Mouse (Mus musculus): ENCODE results near the gene Slc25a21.

- no peak for TF ChIP-seq CTCF (IDR thresholded peaks at IDR 0.05; ENCODE audit: extremely low read depth, insufficient read depth, low read length)
- no peak for TF ChIP-seq POLR2A (IDR thresholded peaks at IDR 0.05; ENCODE audit: extremely low read depth, insufficient read depth, low read length)
Observed at GRCm38 (mm10) chr12:56906476-56906875, 290.8 kb downstream of the Slc25a21 start.
